Comparison of ENCODE assay signal across 11 mouse cellular contexts in genomic region chr11:101851042-101851441, GRCm38 (mm10). TPM values are rescaled to one million over a fixed set of nuclear protein-coding genes. Genes with fewer than 3 reads are reported as not detected.
DNase-seq lines count a peak whose midpoint lies in the region; ATAC-seq and TF ChIP-seq lines count a peak whose summit lies in the region.
"Had no signal": no experiment of that assay in that cellular context is flagged by ENCODE, and none has a peak within 500 bp of the region (broad histone marks: within the 10 kb centered on the region; RNA-seq: fewer than 3 reads in every experiment).

No protein-coding gene starts in this region.

- no peaks in the 10 kb centered on the region for H3K9me3 ChIP-seq in lung, postnatal 0 days (ENCODE audit: low read length)
- H3K9me3 ChIP-seq in heart, embryonic 15.5 days (replicated peaks), result no peaks in the 10 kb centered on the region
- H3K9me3 ChIP-seq in stomach, embryonic 15.5 days, result no peaks in the 10 kb centered on the region
- H3K9me3 ChIP-seq: forebrain, embryonic 15.5 days; hindbrain, embryonic 10.5 days had no signal

- WGBS in lung, postnatal 0 days, result 55% methylated on average over 7 of the region's 7 CpGs
- 46% methylated on average over 7 of the region's 7 CpGs for WGBS in lung, adult 2 months
- 63% methylated on average over 7 of the region's 7 CpGs for WGBS in heart, embryonic 15.5 days
- WGBS in stomach, embryonic 15.5 days, result 52% methylated on average over 7 of the region's 7 CpGs

- H3K36me3 ChIP-seq in lung, postnatal 0 days (ENCODE audit: insufficient read depth, low read length), result no peaks in the 10 kb centered on the region
- no peaks in the 10 kb centered on the region for H3K36me3 ChIP-seq in heart, embryonic 15.5 days
- no peaks in the 10 kb centered on the region for H3K36me3 ChIP-seq in stomach, embryonic 15.5 days
- H3K36me3 ChIP-seq: forebrain, embryonic 15.5 days; hindbrain, embryonic 10.5 days had no signal

- no peak overlapping the region for H3K27ac ChIP-seq in lung, postnatal 0 days (ENCODE audit: low read length)
- peak overlapping the region; percentile 68 for H3K27ac ChIP-seq in heart, embryonic 15.5 days
- H3K27ac ChIP-seq in stomach, embryonic 15.5 days, result peak overlapping the region; percentile 71
- H3K27ac ChIP-seq: forebrain, embryonic 15.5 days; hindbrain, embryonic 10.5 days; macrophage had no signal

- no peaks in the 10 kb centered on the region for H3K4me1 ChIP-seq in lung, postnatal 0 days (ENCODE audit: insufficient read depth, low read depth, low read length)
- no peaks in the 10 kb centered on the region for H3K4me1 ChIP-seq in lung, adult 2 months (ENCODE audit: control insufficient read depth, insufficient read depth, low read length)
- H3K4me1 ChIP-seq in heart, embryonic 15.5 days (replicated peaks), result peaks cover 11% of the 10 kb centered on the region
- H3K4me1 ChIP-seq in stomach, embryonic 15.5 days, result peaks cover 9% of the 10 kb centered on the region; the same call in 1 of the 2 replicates
- H3K4me1 ChIP-seq: forebrain, embryonic 15.5 days had no signal

- DNase-seq in lung, postnatal 0 days (ENCODE audit: low spot score), result peak; percentile 18
- no peak for DNase-seq in lung, adult 2 months
- peak; percentile 61 to 65 for DNase-seq in cerebellum, postnatal 36 days
- DNase-seq in right cerebral cortex, postnatal 25 days, result no peak
- no peak for DNase-seq in left cerebral cortex, adult 18-20 months (ENCODE audit: low spot score in 2 of 2)
- DNase-seq: left cerebral cortex, postnatal 4 days had no signal

- no peak for TF ChIP-seq CTCF in lung, postnatal 0 days (IDR thresholded peaks at IDR 0.05)
- no peak for TF ChIP-seq CTCF in lung, adult 2 months (IDR thresholded peaks at IDR 0.05; ENCODE audit: insufficient read depth, low read length)

- no peak overlapping the region for H3K4me2 ChIP-seq in lung, postnatal 0 days (replicated peaks; ENCODE audit: low read depth, low read length)
- no peak overlapping the region for H3K4me2 ChIP-seq in heart, embryonic 15.5 days
- no peak overlapping the region for H3K4me2 ChIP-seq in stomach, embryonic 15.5 days
- H3K4me2 ChIP-seq: forebrain, embryonic 15.5 days had no signal

- no peak overlapping the region for H3K9ac ChIP-seq in lung, postnatal 0 days (replicated peaks; ENCODE audit: low read depth)
- no peak overlapping the region for H3K9ac ChIP-seq in heart, embryonic 15.5 days
- no peak overlapping the region for H3K9ac ChIP-seq in stomach, embryonic 15.5 days
- H3K9ac ChIP-seq: forebrain, embryonic 15.5 days had no signal

- no peak for TF ChIP-seq EP300 in lung, postnatal 0 days (IDR thresholded peaks at IDR 0.05)

- no peak for TF ChIP-seq POLR2A in lung, adult 2 months (IDR thresholded peaks at IDR 0.05; ENCODE audit: borderline replicate concordance, extremely low read depth, low read depth, low read length)

- H3K4me3 ChIP-seq in lung, postnatal 0 days (ENCODE audit: low read depth, low read length), result no peak overlapping the region
- H3K4me3 ChIP-seq in lung, adult 2 months (replicated peaks; ENCODE audit: extremely low read depth, low read depth, low read length), result no peak overlapping the region
- no peak overlapping the region for H3K4me3 ChIP-seq in heart, embryonic 15.5 days
- no peak overlapping the region for H3K4me3 ChIP-seq in stomach, embryonic 15.5 days (replicated peaks)
- H3K4me3 ChIP-seq: forebrain, embryonic 15.5 days; hindbrain, embryonic 10.5 days had no signal

- no peak for ATAC-seq in lung, postnatal 0 days
- peak; percentile 65; the same call in 1 of the 2 replicates for ATAC-seq in heart, embryonic 15.5 days (replicated peaks; ENCODE audit: insufficient number of reproducible peaks, insufficient read depth, low FRiP score, low read depth)
- ATAC-seq in stomach, embryonic 15.5 days (ENCODE audit: insufficient read depth, low FRiP score, low read depth), result no peak
- ATAC-seq: forebrain, embryonic 15.5 days had no signal

- no peaks in the 10 kb centered on the region for H3K27me3 ChIP-seq in lung, postnatal 0 days (replicated peaks; ENCODE audit: insufficient read depth, low read length)
- H3K27me3 ChIP-seq in heart, embryonic 15.5 days, result no peaks in the 10 kb centered on the region
- H3K27me3 ChIP-seq in stomach, embryonic 15.5 days (replicated peaks), result no peaks in the 10 kb centered on the region
- H3K27me3 ChIP-seq: forebrain, embryonic 15.5 days had no signal

RNA-seq across cellular contexts. Expression of gene Meox1, which starts 43.1 kb away (rescaled TPM):
- polyA plus RNA-seq in lung, postnatal 0 days (2015; fragmentation: Nextera tagmentation; extraction: Ambion mirVana), result 8.1 and 8.7 TPM in 2 replicates
- 4.3 and 4.4 TPM in 2 replicates for polyA plus RNA-seq in lung, adult 2 months (2012; rRNA removed)
- 15.7 and 19.8 TPM in 2 replicates for polyA plus RNA-seq in heart, embryonic 15.5 days (2015; fragmentation: Nextera tagmentation; extraction: Ambion mirVana)
- 5.0 and 5.3 TPM in 2 replicates for polyA plus RNA-seq in stomach, embryonic 15.5 days (2015; fragmentation: Nextera tagmentation; extraction: Ambion mirVana)
- under 1 TPM; 0.28 to 0.74 TPM for total RNA-seq in left cerebral cortex, adult 18-20 months (2021)
- polyA plus RNA-seq: macrophage had no signal

Comparison
In these comparisons a context has a peak if more than half of its experiments do, and no peak if none do; other contexts are left out.
1. DNase-seq: peak in lung, postnatal 0 days (single experiment) and cerebellum, postnatal 36 days (2 of 2); none in lung, adult 2 months (single experiment), right cerebral cortex, postnatal 25 days (single experiment) and left cerebral cortex, adult 18-20 months (0 of 2).